Mouse (Mus musculus): ENCODE results near the gene Golga5. TPM values are rescaled to one million over a fixed set of nuclear protein-coding genes. Genes with fewer than 3 reads are reported as not detected.

Gene Golga5
- total RNA-seq (2021), result 10 to 100 TPM; 23.5 to 25.8 TPM
- long read RNA-seq, experiment 1, transcript Golga5-202 (13 exons, 2,827 nt), result major isoform, 45 of 52 reads
- long read RNA-seq, experiment 1, partial matches to known transcripts, result 2 of 52 reads
- long read RNA-seq, experiment 1, other reads (novel, unspliced or antisense), result 5 of 52 reads
- long read RNA-seq, experiment 2, transcript Golga5-202 (13 exons, 2,827 nt), result major isoform, 48 of 55 reads
- long read RNA-seq, experiment 2, partial matches to known transcripts, result 2 of 55 reads
- long read RNA-seq, experiment 2, other reads (novel, unspliced or antisense), result 4 of 55 reads

DNA sequence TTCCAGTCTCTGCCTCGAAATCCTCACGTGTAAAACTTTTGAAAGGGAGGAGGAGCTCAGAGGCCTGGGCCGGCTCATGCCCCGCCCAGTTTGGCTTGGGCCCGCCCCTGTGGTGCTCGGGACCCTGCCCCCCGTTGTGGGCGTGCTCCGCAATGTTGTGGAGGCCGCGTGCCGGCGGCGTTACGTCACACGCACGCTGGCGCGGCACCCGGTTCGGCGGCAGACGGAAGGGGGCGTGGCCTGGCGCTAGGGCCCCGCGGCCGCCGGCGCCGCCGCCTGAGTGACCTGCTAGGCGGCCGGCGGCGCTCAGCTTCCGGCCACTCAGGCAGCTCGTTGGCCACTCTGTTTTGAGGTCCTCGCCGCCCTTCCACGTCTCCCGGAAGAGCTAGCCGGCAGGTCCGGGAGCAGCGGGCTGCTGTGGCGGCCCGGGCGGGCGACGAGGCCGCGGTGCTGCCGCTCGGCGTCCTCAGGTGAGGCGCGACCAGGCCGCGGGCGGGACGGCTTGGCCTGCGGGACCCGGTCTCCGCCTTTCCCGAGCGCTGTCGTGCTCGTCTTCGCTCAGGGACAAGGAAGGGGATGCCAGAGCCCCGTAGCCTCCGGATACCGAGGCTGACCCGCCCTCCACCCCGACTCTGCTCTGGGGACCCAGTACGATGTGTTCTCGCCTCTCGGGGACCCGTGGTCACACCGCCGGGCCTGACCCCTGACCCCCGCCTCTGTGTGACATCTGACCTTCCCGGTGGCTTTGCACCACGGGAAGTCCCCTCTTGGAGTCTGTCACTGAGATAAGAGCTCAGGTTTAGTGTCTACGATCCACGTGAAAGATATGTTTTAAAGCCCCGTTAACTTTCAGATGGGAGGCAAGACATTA lies at the start of gene Golga5:
Golga5 (plus strand) TSS at position 242 of the 871 bp plus-strand sequence.
- intact Hi-C loops (cut with DNase I), result loop anchor here (5.0 kb wide), 1 partner anchor 492 kb away; the partner anchor contains the start of gene Cpsf2
- peak; percentile 99 for DNase-seq

- intact Hi-C loops (cut with DNase I), result no loop called here
- no peak for DNase-seq
Observed at GRCm38 (mm10) chr12:102419544-102419943, 49.4 kb upstream of the Golga5 start.

DNA sequence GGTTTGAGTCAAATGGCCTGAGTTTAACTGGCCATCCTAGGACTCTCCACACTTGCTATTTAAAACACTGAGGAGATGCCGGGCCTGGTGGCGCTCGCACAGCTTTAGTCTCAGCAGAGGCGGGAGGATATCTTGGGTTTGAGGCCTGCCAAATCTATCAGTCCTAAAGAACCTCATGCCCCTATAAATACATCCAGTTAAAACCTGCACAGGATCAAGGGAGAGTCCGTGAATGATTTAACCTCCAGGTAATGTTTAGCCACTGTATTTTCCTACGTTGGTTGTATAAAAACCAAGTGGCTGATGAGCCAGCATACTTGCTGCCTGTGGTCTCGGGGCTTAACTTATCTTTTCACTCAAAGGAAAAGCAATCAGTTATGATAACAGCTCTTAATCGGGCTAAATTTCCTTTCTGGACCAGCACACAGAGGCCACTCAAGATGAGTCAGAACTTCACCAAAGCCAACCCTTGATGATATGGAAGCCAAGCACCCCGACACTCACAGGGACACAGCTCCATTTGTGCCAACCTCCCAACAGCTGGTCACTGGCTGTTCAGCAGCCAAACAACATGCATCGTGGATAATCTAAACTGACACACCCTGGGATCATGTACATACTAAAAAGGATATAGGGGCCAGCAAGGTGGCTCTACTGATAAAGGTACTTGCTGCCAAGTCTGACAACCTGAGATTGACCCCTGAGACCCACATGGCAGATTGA lies 48.6 kb upstream of the Golga5 start:
- DNase-seq, result no peak

DNA sequence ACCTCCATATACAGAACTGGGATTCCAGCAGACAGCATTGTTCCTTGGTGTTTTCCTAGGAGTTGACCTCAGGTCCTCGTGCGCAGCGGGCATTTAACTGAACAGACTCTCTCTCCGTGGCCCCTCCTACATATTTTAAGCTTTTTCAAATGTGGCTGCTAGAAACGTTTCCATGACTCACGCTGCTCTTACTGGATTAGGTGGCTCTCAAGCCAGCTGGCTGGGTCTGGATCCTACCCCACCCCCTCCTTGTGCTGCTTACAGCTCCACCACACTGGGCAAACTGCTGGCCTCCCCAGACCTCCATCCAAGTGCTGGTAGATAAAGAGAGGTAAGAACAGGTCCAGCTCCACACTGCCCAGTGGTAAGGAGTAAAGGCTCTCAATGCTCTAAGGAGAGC lies 46.9 kb upstream of the Golga5 start:
- DNase-seq, result peak; percentile 64 to 77
- intact Hi-C loops (cut with DNase I), result no loop called here

More for the DNA sequence above, 48.6 kb upstream of the Golga5 start:
- intact Hi-C loops (cut with DNase I), result no loop called here

- DNase-seq, result no peak
- intact Hi-C loops (cut with DNase I), result no loop called here
Observed at GRCm38 (mm10) chr12:102422623-102423320, 46.2 kb upstream of the Golga5 start.

DNA sequence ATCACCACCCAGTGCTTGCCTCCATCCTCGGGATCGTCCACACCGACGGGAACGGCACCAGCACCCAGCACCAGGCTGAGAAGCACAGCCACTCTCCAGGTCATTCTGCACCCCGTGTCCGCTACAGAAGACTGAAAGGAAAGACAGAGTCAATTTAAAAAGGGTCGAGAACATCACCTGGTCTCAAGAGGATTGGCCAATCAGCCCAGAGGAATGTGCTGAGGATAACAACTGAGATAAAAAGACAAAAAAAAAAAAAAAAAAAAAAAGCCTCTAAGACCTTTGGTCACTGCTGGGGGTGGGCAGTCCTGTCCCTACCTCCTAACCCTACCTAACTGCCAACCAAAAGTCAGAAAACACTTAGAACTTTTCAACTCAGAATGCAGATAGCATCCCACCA lies 45.3 kb upstream of the Golga5 start:
- intact Hi-C loops (cut with DNase I), result no loop called here
- no peak for DNase-seq

GRCm38 (mm10) chr12:102424456-102424855 lies 44.5 kb upstream of the Golga5 start:
- intact Hi-C loops (cut with DNase I), result no loop called here
- DNase-seq, result no peak

- no peak for DNase-seq
- intact Hi-C loops (cut with DNase I), result no loop called here
Observed at GRCm38 (mm10) chr12:102425048-102425578, 43.8 kb upstream of the Golga5 start.

DNA sequence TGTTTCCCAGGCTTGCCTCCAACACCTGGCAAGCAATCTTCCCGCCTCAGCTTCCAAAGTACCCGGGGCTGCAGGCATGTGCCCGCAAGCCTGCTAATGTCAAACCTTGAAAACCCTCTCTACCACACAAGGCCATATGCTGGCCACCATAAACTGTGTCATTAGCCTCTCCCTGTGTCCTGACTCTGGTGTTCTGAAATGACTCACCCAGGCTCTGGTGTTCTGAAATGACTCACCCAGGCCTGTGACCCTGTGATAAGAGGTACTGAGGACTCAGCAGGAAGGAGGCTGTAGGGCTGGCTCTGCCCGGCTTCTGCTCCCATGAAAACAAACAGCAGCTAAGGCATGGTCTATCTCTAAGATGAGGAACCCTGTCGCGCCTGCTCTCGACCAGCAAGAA lies 42.6 kb upstream of the Golga5 start:
- intact Hi-C loops (cut with DNase I), result no loop called here
- DNase-seq, result no peak

- intact Hi-C loops (cut with DNase I), result no loop called here
- DNase-seq, result no peak
Observed at GRCm38 (mm10) chr12:102429656-102430055, 39.3 kb upstream of the Golga5 start.

DNA sequence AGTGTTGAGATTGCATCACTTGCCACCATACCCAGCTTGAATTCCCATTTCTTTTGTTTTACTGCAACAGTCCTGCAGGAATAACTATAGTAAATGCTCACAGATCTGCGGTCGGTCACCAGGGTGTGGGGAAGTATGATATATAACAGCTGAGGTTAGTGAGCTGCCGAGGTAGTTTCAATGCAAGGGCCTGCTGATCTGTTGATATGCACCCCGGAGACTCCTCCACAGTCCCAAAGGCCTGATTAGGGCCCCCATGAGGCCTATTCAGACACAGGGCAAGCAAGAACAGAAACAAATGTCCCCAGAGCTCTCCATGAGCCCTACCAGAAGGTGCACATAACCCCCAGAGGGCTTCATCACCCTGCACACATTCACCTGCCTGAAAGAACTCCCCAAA lies 38.7 kb upstream of the Golga5 start:
- intact Hi-C loops (cut with DNase I), result no loop called here
- DNase-seq, result no peak

GRCm38 (mm10) chr12:102432238-102432637 lies 36.7 kb upstream of the Golga5 start:
- DNase-seq, result no peak

DNA sequence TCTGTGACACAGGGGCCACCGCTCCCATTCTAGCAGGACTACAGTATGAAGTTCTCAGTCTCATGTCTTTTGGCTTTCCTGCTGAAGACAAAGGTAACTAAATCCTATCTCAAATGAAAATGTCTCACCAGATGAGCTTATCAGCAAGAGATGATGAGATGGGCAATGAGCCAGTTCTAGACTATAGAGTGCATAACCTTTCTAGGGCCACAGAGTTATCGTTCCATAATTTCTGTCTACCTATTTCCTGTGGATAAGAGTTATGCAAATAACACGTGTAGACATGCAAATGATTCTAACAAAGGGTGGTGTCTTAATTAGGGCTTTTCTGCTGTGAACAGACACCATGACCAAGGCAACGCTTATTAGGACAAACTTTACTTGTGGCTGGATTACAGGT lies 34.8 kb upstream of the Golga5 start:
- DNase-seq, result no peak
- intact Hi-C loops (cut with DNase I), result no loop called here

More at GRCm38 (mm10) chr12:102432238-102432637, 36.7 kb upstream of the Golga5 start:
- intact Hi-C loops (cut with DNase I), result no loop called here

DNA sequence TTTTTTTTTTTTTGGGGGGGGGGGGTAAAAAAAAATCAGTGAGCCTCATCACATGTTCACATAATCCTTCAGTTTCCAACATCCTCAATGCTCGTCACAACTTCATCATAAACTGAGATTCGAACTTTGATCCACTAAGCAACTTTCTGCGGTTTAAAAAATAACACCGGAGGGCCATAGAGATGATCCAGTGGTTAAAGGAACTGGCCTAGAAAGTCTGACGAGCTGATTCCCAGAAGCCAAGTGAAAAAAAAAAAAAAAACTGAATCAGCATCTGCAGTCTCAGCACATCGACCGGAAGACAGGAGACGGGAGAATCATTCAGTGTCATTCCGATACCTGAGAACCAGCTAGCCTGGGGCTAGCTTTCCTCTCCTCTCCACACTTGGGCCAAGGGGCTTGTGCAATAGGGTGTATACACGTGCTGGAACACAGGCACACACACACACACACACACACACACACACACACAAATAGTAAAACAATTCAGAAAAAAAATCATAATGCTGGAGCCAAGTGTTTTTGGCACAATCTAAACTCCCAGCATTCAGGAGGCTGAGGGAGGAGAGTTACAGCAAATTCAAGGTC lies 31.9 kb upstream of the Golga5 start:
- intact Hi-C loops (cut with DNase I), result no loop called here
- no peak for DNase-seq

GRCm38 (mm10) chr12:102437952-102438351 lies 31.0 kb upstream of the Golga5 start:
- intact Hi-C loops (cut with DNase I), result no loop called here
- DNase-seq, result peak in 1 of 2 experiments; percentile 48

DNA sequence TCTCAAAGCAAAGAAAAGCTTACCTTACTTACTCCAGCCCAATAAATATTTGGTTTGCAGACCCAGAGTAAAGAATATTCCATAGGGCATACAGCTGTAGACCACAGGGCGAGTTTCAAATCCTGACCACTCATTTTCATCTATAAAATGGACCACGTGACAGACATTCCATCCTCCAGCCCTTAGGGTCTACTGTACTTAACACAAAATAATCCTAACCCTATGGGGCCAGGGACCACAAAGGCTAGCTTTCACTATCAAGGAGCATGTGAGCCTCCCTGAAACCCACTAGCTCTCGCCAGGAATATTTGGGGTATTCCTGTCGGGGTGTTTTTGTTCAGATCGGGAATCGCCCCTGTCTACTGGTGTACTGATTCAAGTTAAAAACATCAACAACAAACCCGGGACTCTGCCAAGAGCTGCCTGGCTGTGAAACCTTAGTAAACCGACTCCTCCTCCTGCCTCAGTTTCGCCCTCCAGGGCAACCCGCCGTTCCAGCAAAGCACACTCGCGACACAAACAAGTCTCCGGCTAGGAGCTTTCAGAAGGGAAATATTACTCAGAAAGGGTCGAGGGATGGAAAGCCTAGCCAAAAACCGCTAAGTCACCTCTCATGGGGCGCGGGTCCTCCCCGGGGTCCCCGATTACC lies 29.8 kb upstream of the Golga5 start:
- intact Hi-C loops (cut with DNase I), result no loop called here

DNA sequence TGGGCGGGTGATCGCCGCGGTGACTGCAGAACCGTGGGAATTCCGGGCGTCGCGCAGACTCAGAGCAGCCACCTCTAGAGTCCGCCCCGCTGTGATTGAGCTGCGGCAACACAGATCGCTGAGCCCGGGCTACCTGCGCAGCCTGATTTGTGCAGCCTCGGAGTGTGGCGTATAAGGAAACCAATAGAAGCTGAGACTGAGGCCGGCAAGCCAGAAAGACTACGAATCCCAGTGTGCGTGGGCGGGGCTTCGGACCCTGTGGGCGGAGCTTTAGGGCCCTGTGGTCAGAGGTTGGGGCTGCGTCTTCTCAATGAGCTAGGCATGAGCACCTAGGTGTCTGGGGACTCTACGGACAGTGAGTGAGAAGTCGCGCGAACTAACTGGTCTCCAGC lies 29.3 kb upstream of the Golga5 start, which contains the start of gene Lgmn:
Lgmn (minus strand) TSS at position 182 of the 392 bp plus-strand sequence.
- intact Hi-C loops (cut with DNase I), result no loop called here
- peak; percentile 97 to 98 for DNase-seq

More for the DNA sequence above, 29.8 kb upstream of the Golga5 start:
- no peak for DNase-seq

DNA sequence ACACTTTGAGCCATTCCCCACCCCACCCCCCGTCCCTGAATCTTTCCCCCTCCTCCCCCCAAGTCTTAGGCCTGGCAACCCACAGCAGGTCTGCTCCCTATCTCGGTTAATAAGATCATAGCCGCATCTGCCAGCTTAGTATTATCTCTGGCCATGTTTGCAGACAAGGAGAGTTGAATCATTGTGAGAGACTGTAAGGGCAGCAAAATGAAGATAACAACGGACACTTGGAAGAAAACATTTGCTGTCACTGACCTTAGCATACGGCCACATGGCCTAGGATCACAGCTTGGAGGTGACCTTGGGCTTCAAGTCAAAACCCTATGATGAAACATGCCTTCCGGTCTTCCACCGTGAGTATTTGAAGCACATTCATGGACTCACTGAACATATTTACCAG lies 28.4 kb upstream of the Golga5 start:
- DNase-seq, result no peak
- intact Hi-C loops (cut with DNase I), result no loop called here

- intact Hi-C loops (cut with DNase I), result no loop called here
- DNase-seq, result no peak
Observed at GRCm38 (mm10) chr12:102441141-102441540, 27.8 kb upstream of the Golga5 start.
